Mouse (Mus musculus) erythroblast, adult 5-6 weeks (primary cell): Measurements from ENCODE around the gene Ptchd1. TPM values are rescaled to one million over a fixed set of nuclear protein-coding genes. Genes with fewer than 3 reads are reported as not detected.

Experiments used
- total RNA-seq, 2 experiments: library from RNA; stranded (forward) in 1 of 2; stranded (reverse) in 1 of 2; fragments of 150-400 nt in 1 of 2; fragments of 200-764, 138-1000 nt in 1 of 2; gene quantifications; 2 replicates each; pipeline versions ENCODE4 v1.2.3 to v1.2.4; 2015 to 2017; ENCODE audit warnings: low replicate concordance in 2 of 2

Ptchd1 gene
- total RNA-seq, 2 experiments from 2014 or later, result not detected

Other genes with a start within 250 kb of the Ptchd1 start
- gene Gm15155, start 927 bp upstream of the Ptchd1 start, total RNA-seq (2015; ENCODE audit: low replicate concordance), result not detected in 2 replicates
- not detected in 2 replicates for gene Gm15155, start 927 bp upstream of the Ptchd1 start, total RNA-seq (2017; ENCODE audit: low replicate concordance)